Mouse (Mus musculus): ENCODE results near the gene Slc1a7.

GRCm38 (mm10) chr4:108058166-108058565 is 90.0 kb downstream of the Slc1a7 start:
- TF ChIP-seq POLR2A (IDR thresholded peaks at IDR 0.05; ENCODE audit: extremely low read depth, insufficient read depth, low read length) = no peak
- TF ChIP-seq CTCF (IDR thresholded peaks at IDR 0.05; ENCODE audit: low read depth, low read length) = no peak

Measured in liver, adult 2 months (tissue).